Mouse (Mus musculus) spleen, adult 18-20 months (tissue): ENCODE results near the gene Tmem140.

Experiments used
- DNase-seq, 2 experiments: peaks; one replicate each; pipeline ENCODE4 v3.0.0; 2022; ENCODE audit warnings: mixed read lengths in 2 of 2

Tmem140 gene

GRCm38 (mm10) chr6:34862791-34863403, at the start of gene Tmem140:
Gene Tmem140, plus strand, starts transcription at chr6:34863146.
- DNase-seq = no peak

DNA sequence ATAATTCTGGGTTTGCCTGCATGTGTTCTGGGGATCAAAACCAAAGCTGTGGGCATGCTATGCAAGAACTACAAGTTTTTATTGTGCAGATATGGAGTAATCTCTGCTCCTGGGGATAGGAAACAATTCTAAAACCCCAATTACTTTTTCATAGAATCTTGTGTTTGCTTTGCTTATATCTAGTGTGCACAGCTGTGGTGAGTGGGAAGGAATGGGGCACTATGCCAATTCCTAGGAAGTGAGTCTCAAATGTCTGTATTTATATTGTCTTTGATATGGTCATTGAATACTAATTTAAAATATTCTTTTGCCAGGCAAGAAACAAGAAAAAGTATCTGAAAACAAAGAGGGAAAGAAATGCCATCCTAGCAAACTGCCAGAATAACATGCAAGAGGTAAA, 38.5 kb upstream of the Tmem140 start:
- no peak for DNase-seq

DNA sequence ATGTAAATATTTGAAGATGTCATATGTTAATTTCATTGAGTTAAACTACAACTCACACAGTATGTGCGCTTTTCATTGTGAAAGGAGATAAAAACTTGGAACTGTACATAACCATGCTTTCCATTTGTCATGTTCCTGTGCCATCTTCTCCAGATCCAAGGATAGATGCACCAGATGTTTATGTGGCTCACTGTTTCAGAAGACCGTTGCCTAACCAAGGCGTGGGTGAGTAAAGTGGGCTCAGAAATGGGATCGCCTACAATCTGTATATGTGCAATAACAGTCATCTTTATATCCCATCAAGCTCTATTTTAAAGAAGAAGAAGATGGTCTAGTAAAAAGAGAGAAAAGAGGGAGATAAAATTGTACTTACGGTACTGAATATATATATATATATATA, 30.6 kb upstream of the Tmem140 start:
- no peak for DNase-seq

- DNase-seq = no peak
Observed at GRCm38 (mm10) chr6:34861546-34862053, 1.3 kb upstream of the Tmem140 start.

DNA sequence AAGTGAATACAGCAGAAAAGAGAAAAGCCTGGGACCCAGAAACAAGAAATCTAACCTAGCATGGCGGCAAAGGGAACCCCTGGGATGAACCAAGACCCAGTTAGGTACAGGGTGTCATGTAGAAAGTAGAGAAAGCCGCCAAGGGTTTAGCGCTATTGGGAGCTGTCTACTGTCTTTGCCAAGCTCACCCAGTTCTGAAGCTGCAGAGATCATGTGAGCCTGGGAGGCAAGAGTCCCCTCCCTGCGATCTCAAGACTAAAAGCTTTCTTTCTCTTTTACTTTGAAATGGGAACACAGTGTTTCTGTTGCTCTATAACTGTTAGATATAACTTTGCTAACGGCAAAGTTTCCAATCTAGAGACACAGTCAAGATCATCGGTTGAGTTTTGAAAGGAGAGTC, 565 bp upstream of the Tmem140 start:
- DNase-seq = no peak

- DNase-seq = no peak
Observed at GRCm38 (mm10) chr6:34863786-34864514, 1.0 kb downstream of the Tmem140 start.

DNA sequence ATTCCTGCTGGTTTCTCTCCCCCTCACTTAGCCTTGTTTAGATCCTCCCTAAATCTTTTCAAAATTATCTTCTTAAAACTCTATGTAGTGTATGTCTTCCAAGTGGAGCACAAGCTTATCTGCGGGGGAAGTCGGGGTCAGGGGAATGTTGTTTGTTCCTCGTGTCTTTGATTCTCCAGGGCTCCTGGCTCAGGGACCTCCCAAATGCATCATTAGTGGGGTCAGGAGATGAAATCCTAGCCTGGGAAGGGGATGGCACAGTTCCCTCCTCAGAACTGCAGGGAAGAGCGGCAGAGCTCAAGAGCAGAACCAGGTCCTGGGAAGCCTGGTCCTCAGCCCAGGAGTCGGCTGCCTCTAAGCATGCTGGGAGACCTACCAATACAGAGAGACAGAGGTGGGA, 2.3 kb downstream of the Tmem140 start:
- DNase-seq = no peak

DNA sequence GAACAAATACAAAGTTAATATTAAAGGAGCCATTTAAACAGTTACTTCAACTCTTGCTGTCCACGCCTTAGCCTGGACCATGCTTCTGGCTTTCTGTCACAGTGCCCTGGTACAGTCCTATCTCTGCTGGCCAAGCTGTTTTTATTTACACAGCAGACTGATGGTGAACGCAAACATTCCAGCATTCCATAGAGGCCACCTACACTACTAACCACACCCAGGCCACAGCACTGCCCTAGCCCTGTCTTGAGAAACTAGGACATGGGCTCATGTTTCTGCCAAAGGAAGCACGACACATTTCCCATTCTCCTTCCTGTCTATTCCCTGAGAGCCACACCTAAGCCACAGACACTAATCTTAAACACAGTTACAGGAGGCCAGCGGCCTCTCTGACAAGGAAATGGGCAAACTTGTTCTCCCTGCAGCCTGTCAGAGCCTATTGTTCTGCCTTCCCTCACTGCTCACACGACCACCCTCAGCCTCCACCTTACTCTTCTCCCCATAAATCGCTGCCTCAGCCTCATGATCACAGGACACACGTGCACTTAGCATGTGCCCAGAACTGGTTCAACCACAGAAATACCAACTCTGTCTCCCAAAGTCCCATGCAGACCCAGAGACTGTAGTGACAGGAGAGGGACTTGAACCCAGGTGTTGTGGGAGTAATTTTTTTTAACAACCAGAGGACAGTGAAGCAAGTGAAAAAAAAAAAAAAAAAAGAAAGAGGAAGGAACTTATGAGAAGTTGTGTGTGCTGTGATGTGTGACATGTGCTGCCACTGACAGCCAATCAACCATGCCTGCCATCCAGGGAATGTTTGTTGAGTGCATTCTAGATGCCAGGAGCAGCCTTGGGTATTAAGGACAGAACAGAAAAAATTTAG, 3.0 kb downstream of the Tmem140 start:
- no peak for DNase-seq

- DNase-seq = no peak
Observed at GRCm38 (mm10) chr6:34866786-34867185, 3.8 kb downstream of the Tmem140 start.

DNA sequence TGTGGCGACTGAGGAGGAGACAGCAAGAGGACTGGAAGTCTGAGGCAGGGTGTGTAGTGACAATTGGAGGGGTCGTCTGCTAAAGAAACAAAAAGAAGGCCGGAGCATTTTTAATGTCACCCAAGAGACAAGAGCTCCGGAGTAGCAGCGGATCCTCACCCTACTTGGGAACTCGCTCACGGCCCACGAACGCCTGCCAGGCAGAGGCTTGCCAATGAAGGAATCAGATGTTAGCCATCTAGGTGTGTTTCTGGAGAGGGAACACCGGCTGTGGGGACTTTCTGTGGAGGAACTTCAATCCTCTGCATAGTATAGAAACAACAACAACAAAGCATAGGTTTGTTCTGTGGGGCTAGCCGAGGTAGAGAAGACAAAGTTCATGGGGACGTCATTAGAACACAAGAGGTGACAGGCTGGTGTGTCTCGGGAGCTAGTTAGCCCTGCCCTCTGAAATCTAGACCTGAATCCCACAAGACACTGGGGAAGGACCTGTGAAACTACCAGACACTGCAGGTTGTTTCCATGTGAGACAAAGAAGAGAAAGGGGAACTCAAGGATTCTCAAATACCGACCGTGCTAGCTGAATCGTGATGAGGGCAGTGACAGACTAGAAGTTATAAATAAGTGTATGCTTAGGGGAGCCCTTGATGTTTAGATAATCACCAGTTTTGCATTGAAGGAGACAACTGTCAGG, 4.5 kb downstream of the Tmem140 start:
- DNase-seq = no peak

DNA sequence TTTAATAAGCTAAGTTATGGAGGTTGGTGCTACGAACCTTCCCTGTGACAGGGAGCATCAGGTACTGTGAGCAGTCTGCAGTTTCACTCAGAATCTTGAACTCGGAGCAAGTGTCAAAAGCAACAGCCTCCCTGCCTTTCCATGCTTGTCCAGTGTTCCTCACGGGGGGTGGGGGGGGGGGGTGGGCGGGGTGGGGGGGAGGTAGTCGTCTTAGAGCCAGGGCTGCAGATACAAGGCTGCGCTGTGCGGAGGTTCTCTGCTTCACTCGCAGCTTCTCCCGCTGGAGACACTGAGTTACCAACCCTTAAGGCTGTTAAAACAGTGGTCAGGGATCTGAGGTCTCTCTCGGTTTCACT, 5.0 kb downstream of the Tmem140 start:
- DNase-seq = no peak

DNA sequence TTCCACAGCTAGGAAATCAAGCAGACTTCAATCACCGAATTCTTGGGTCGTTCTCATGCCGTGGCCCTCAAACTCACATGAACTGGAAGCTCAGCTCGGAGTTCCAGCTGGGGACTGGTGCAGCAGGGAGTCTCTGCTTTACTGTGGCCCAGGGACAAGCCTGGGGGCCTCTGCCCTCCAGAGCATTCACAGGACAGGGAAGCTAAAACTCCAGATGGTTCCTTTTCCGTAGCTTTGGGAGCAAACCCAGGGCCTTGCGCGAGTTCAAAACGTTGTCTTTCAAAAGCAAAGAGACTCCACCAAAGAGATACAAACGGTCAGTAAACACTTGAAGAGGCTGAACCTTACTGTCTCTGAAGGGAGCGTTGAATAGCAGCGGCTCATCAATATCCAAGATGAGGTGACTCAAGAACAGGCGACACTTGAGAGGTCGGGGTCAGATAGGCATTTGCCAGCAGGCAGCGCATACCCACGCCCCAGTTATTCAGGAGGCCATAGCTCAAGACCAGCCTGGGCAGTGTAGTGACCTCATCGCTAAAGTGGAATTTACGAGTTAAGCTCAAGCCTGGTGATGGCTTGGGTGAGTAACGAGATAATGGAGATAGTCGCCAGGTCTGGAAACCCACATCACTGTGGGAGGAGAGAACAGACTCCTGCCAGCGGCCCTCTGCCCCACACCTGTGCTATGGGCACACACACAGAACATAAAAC, 5.7 kb downstream of the Tmem140 start:
- DNase-seq = no peak

DNA sequence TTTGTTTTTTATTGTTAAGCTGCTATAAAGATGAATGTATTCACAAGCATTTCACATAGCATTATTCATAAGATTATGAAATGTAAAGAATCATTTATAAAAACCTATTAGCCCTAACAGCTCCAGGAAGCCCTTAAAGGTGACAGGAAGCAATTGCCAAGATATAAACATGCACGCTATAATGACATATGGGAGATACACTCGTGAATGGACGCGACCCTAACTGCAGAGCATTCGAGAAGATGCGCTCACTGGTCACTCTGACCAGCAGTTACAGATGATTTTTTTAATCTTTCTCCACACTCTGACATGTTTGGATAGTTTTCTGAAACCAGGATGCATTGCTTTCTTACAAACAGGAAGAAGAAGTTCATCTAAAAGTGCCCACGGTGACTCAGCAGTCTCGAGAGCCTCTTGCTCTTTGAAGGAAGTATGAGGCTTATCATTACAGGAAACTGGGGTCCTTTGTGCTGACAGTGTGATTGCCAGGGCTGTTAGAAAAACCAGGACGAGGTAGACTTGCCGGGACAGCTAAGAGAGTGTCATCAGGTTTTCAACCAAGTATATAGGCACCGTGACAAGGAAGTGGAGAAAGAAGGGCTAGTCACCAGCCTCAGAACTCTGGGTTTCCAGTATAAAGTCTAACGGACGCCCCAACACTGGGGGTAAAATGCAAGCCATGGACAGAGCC, 6.4 kb downstream of the Tmem140 start:
- DNase-seq = no peak

GRCm38 (mm10) chr6:34870136-34870535, 7.2 kb downstream of the Tmem140 start:
- DNase-seq = no peak

DNA sequence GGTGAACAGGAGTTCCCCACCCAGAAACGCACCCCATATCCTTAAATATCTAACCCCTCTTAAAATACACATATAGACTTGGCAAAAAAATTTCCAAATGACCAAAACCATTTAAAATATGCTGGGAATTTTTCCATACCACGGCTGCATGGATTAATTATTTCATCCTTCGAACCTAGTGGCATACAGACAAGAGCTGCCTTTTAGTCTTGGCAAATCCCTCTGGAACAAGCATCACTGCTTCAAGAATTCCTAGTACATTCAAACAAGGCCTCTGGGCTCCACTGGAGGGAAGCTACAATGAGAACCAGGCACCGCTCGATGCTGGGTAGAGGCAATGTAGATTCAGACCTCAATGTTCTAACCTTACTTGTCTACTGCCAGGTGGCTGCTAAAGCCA, 7.8 kb downstream of the Tmem140 start:
- no peak for DNase-seq

GRCm38 (mm10) chr6:34871929-34872328, 9.0 kb downstream of the Tmem140 start:
- DNase-seq = no peak

DNA sequence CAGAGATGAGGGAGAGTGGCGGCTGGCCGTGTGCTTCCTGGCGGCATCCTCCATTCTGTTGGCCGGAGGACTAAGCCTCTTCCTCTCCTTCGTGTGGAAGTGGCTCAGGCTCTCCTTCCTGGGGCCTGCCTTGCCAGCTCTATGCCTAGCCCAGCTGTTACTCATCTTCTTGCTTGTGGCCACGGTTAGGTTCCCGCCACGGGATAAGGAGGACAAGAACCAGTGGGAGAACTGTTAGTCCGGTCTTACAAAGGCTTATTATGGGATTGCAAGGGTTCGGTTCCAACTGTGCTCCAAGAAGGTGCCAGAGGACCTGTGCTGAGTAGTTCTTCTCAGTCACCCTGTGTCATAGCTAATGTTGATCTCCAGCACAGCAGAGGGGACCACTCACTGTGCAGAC, 9.9 kb downstream of the Tmem140 start:
- DNase-seq = no peak

DNA sequence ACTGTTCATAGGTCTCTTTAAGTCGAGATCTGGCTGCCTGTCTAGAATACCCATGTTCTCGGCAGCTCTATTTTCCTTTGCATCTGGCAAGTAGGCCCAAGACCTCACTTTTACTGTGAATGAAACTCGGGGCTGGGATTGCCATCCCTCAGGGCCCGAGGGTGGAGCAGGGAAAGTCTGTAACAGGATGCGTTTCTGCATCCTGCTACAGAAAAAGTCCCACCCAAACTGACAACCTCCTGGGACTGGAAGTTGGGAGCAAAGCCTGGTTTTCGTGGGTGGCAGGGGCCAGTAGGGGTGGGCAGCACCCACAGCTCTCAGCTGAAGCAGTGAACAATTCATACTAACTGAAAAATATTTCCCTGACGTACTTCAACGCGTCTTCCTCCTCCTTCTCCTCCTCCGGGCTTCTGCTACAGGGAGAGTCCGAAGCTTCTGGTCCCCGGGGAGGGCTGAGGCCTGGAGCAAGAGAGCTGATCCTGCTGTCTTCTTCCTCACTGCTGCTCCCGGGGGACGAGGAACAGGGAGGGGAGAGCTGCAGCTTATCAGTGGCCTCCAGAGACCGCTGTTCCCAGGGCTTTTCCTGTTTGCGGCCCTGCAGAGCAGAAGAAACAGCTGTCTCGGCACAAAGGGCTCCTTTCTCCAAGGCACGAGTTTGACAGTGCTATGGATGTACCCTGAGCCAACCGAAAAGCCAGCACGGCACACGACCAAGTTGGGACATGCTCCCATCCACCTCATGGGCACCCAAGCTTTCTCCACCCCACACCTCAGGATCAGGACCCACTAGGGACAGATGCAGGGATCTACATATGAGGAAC, 11.4 kb downstream of the Tmem140 start:
- DNase-seq = no peak

- peak; percentile 66 to 71 for DNase-seq
Observed at GRCm38 (mm10) chr6:34875268-34875761, 12.4 kb downstream of the Tmem140 start.
